Mouse (Mus musculus) heart, embryonic 10.5 days (tissue): ENCODE data around the gene Sgk1. TPM values are rescaled to one million over a fixed set of nuclear protein-coding genes. Genes with fewer than 3 reads are reported as not detected.
A peak's percentile ranks its signal among the peaks of the same experiment; 100 is the strongest.
"Not testable (repeated sequence)": the region's sequence is repeated elsewhere in the genome, so short reads cannot be mapped to it uniquely, and the experiment has no call there.

ENCODE experiments used
- DNase-seq: peaks from one replicate; pipeline ENCODE4 v3.0.0-alpha.2; 2017; ENCODE audit warnings: low spot score
- H3K27ac ChIP-seq: fragments of 300-500 bp; sonication (generic); 2 replicates; pipeline ENCODE4 v1.5.1; 2016; ENCODE audit warnings: mild to moderate bottlenecking
- H3K27me3 ChIP-seq: fragments of 300-500 bp; sonication (generic); 2 replicates; pipeline ENCODE4 v1.6.1; 2016; ENCODE audit warnings: mild to moderate bottlenecking; ENCODE audit not compliant: poor library complexity, insufficient read depth, severe bottlenecking
- H3K36me3 ChIP-seq: fragments of 300-500 bp; sonication (generic); 2 replicates; pipeline ENCODE4 v1.6.1; 2016; ENCODE audit warnings: mild to moderate bottlenecking, moderate library complexity
- H3K4me1 ChIP-seq: fragments of 300-500 bp; sonication (generic); 2 replicates; pipeline ENCODE4 v1.6.1; 2016; ENCODE audit warnings: mild to moderate bottlenecking
- H3K4me3 ChIP-seq: fragments of 300-500 bp; sonication (generic); 2 replicates; pipeline ENCODE4 v1.5.1; 2016; ENCODE audit warnings: mild to moderate bottlenecking, moderate library complexity
- H3K9me3 ChIP-seq: fragments of 300-500 bp; sonication (generic); 2 replicates; pipeline ENCODE4 v1.6.1; 2016; ENCODE audit warnings: mild to moderate bottlenecking, moderate library complexity
- WGBS: fragments of 180-500 bp; shearing (Covaris S2); methylation state at CpG from one replicate; pipeline ENCODE4 v1.1.7; 2016; 5-methylcytosine and 5-hydroxymethylcytosine counted together
- polyA plus RNA-seq: library from polyadenylated mRNA; unstranded; fragments of >200 nt; fragmentation: Nextera tagmentation; extraction: Ambion mirVana; gene quantifications from 2 replicates; pipeline ENCODE4 v1.2.1, GENCODE M21; 2016

Sgk1 gene
- polyA plus RNA-seq, 1 experiment from 2014 or later, result 20.5 TPM

GRCm38 (mm10) chr10:22007802-22008172 lies 125.8 kb downstream of the Sgk1 start:
- Histone ChIP-seq H3K9me3 (no peaks in the 10 kb centered on the region), H3K4me1 (no peaks in the 10 kb centered on the region), H3K36me3 (no peaks in the 10 kb centered on the region), H3K27me3 (peaks cover 10% of the 10 kb centered on the region; the same call in 1 of the 2 replicates), H3K4me3 (no peak overlapping the region), H3K27ac (no peak overlapping the region)
- WGBS, result 41% methylated on average over 4 of the region's 4 CpGs
- no peak for DNase-seq

GRCm38 (mm10) chr10:22010088-22010818 lies 128.3 kb downstream of the Sgk1 start:
- Histone ChIP-seq H3K36me3 (no peaks in the 10 kb centered on the region), H3K27me3 (peaks cover 10% of the 10 kb centered on the region; the same call in 1 of the 2 replicates), H3K27ac (no peak overlapping the region), H3K4me3 (no peak overlapping the region), H3K9me3 (no peaks in the 10 kb centered on the region), H3K4me1 (no peaks in the 10 kb centered on the region)
- peak; percentile 86 for DNase-seq
- WGBS, result 34% methylated on average over 19 of the region's 19 CpGs

DNA sequence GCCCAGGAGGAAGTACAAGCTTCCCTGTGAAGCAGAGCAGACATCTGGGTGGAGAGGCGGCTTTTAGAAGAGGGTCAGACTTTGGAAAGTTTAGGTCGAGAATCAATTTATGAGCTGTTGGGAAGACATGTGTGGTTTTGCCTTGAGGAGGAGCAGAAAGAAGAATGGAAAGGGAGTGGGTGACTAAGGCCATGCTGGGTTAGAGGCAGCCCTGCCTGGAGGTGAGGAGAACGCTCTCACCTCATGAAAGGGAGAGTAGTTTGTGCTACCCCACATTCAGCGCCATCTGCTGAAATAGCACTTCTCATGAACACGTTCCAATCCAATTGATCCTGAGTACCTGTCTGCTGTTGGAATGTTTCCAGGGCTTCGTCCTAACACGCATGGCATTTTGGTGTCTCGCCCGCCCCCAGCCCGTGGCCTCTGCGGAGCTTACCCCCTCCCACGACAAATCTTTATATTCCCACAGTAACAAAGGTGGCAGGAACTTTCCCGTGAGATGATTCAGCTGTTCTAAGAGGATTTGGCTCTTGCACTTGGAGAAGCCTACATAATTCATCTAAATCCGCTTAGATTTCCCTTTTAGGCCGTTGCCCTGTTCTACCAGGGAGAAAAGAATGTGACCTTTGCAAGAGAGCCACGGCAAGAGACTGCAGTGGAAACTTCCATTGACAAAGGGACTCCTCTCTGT lies 135.6 kb downstream of the Sgk1 start:
- 73% methylated on average over 16 of the region's 16 CpGs for WGBS
- H3K4me3 ChIP-seq, result no peak overlapping the region
- H3K9me3 ChIP-seq, result no peaks in the 10 kb centered on the region
- no peak for DNase-seq
- no peak overlapping the region for H3K27ac ChIP-seq
- H3K36me3 ChIP-seq, result no peaks in the 10 kb centered on the region
- no peaks in the 10 kb centered on the region for H3K4me1 ChIP-seq
- H3K27me3 ChIP-seq, result no peaks in the 10 kb centered on the region

DNA sequence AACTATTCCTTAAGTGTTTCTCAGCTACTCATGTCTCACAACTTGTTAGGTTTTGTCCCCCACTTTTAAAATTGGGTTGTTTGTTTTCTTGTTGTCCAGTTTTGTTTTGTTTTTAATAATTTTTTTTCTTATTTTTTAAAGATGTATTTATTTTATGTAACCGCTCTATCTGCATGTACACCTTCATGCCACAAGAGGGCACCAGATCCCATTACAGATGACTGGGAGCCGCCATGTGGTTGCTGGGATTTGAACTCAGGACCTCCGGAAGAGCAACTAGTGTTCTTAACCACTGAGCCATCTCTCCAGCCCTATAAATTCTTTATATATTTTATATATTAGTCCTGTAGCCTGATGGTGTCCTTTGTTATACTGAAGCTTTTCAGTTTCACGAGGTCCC lies 136.6 kb downstream of the Sgk1 start:
- Histone ChIP-seq H3K4me3 (no peak overlapping the region), H3K36me3 (no peaks in the 10 kb centered on the region), H3K4me1 (no peaks in the 10 kb centered on the region), H3K27me3 (no peaks in the 10 kb centered on the region), H3K27ac (no peak overlapping the region), H3K9me3 (no peaks in the 10 kb centered on the region)
- DNase-seq, result no peak
- WGBS, result 93% methylated on average over 4 of the region's 4 CpGs

DNA sequence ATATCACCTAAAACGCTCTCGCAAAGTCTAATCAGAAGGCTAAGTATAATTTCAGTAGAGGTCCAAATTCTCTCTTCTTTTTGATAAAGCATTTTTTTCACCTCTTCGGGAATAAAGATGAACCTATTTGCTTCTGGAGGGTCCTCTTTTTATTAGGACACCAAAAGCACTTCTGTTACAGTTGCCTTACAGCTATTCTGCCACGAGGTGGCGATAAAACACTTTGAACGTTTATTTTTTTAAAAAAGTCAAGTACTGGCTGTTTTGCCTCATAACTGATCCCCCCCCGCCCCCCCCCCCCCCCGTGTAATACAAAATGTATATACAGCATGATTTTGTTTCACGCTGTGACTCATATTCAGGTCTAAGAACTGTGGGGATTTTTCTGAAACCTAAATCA lies 152.3 kb downstream of the Sgk1 start:
- Histone ChIP-seq H3K9me3 (no peaks in the 10 kb centered on the region), H3K36me3 (no peaks in the 10 kb centered on the region), H3K4me3 (no peak overlapping the region), H3K4me1 (no peaks in the 10 kb centered on the region), H3K27ac (no peak overlapping the region), H3K27me3 (no peaks in the 10 kb centered on the region)
- 10% methylated on average over 9 of the region's 9 CpGs for WGBS
- no peak for DNase-seq

DNA sequence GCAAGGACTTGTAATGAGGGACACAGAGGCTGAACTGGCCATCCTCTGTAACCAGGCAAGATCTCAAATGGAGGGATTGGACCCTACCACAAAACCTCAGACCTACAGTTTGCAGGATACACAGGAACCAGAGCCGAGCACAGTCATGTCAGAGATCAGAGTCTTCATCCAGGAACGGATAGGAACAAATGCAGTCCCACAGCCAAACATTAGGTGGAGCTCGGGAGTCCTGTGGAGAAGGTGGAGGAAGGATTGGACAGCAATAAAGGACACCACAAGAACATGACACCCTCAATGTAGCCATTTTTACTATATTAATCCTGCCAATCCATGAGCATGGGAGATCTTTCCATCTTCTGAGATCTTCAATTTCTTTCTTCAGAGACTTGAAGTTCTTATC lies 154.3 kb downstream of the Sgk1 start:
- not testable (repeated sequence) for H3K4me3 ChIP-seq, H3K27me3 ChIP-seq, H3K27ac ChIP-seq, DNase-seq, H3K4me1 ChIP-seq, H3K9me3 ChIP-seq, H3K36me3 ChIP-seq
- 5% methylated on average over 3 of the region's 3 CpGs for WGBS

Other genes with a start within 250 kb of the Sgk1 start
- gene 4930444G20Rik, start 185.9 kb downstream of the Sgk1 start, polyA plus RNA-seq, result not detected in 2 replicates